Mouse (Mus musculus): Measurements from ENCODE around the gene Hist3h2a.

- TF ChIP-seq CTCF (IDR thresholded peaks at IDR 0.05; ENCODE audit: low read depth, low read length) (no peak), GATA1 (IDR thresholded peaks at IDR 0.05; ENCODE audit: borderline replicate concordance, low read length) (no peak)
Observed at GRCm38 (mm10) chr11:58916879-58917744, 37.4 kb upstream of the Hist3h2a start.
